Mouse (Mus musculus): ENCODE results near the gene Tas2r137. TPM values are rescaled to one million over a fixed set of nuclear protein-coding genes. Genes with fewer than 3 reads are reported as not detected.

Tas2r137 gene
- polyA plus RNA-seq (2015; fragmentation: Nextera tagmentation; extraction: Ambion mirVana) = not detected in 2 replicates

GRCm38 (mm10) chr6:40490933-40491332 is at the start of gene Tas2r137:
TSS of gene Tas2r137 (plus strand) at chr6:40491233.
- H3K9me3 ChIP-seq (ENCODE audit: control insufficient read depth, low read length) = no peaks in the 10 kb centered on the region
- H3K9ac ChIP-seq (ENCODE audit: low read length) = no peak within 1 kb of the TSS
- no peaks in the 10 kb centered on the region for H3K27me3 ChIP-seq (ENCODE audit: control insufficient read depth, insufficient read depth, low read depth, low read length)
- H3K27ac ChIP-seq (ENCODE audit: low read length) = no peak within 1 kb of the TSS
- H3K4me3 ChIP-seq (ENCODE audit: low read length) = no peak within 1 kb of the TSS
- no peak for ATAC-seq (ENCODE audit: low read depth)
- no peak within 1 kb of the TSS for H3K4me2 ChIP-seq (ENCODE audit: low read depth, low read length)
- no peaks in the 10 kb centered on the region for H3K36me3 ChIP-seq (ENCODE audit: control insufficient read depth, insufficient read depth, low read length)
- H3K4me1 ChIP-seq (replicated peaks; ENCODE audit: control insufficient read depth, insufficient read depth, low read length) = no peaks in the 10 kb centered on the region

- Histone ChIP-seq H3K4me2 (ENCODE audit: low read depth, low read length) (no peak overlapping the region), H3K9ac (ENCODE audit: low read length) (no peak overlapping the region), H3K27ac (ENCODE audit: low read length) (no peak overlapping the region), H3K4me1 (replicated peaks; ENCODE audit: control insufficient read depth, insufficient read depth, low read length) (no peaks in the 10 kb centered on the region; the same call in 1 of the 2 replicates), H3K4me3 (ENCODE audit: low read length) (no peak overlapping the region), H3K36me3 (ENCODE audit: control insufficient read depth, insufficient read depth, low read length) (no peaks in the 10 kb centered on the region), H3K9me3 (ENCODE audit: control insufficient read depth, low read length) (no peaks in the 10 kb centered on the region), H3K27me3 (ENCODE audit: control insufficient read depth, insufficient read depth, low read depth, low read length) (peaks cover 8% of the 10 kb centered on the region; the same call in 1 of the 2 replicates)
- 64% methylated on average over 3 of the region's 3 CpGs for WGBS
- no peak for ATAC-seq (ENCODE audit: low read depth)
Observed at GRCm38 (mm10) chr6:40441276-40441675, 49.8 kb upstream of the Tas2r137 start.

GRCm38 (mm10) chr6:40441755-40442154 is 49.3 kb upstream of the Tas2r137 start:
- no peak for ATAC-seq (ENCODE audit: low read depth)
- H3K4me3 ChIP-seq (ENCODE audit: low read length) = no peak overlapping the region
- 25% methylated on average over 3 of the region's 3 CpGs for WGBS

GRCm38 (mm10) chr6:40443281-40443928 is 47.6 kb upstream of the Tas2r137 start:
- peaks cover 5% of the 10 kb centered on the region; the same call in 1 of the 2 replicates for H3K27me3 ChIP-seq (ENCODE audit: control insufficient read depth, insufficient read depth, low read depth, low read length)
- ATAC-seq (ENCODE audit: low read depth) = 0 out of 2 replicates have a peak, but pooled peaks have one; percentile 17
- H3K36me3 ChIP-seq (ENCODE audit: control insufficient read depth, insufficient read depth, low read length) = no peaks in the 10 kb centered on the region
- no peak overlapping the region for H3K4me2 ChIP-seq (ENCODE audit: low read depth, low read length)
- no peaks in the 10 kb centered on the region for H3K4me1 ChIP-seq (replicated peaks; ENCODE audit: control insufficient read depth, insufficient read depth, low read length)
- H3K9me3 ChIP-seq (ENCODE audit: control insufficient read depth, low read length) = no peaks in the 10 kb centered on the region
- no peak overlapping the region for H3K4me3 ChIP-seq (ENCODE audit: low read length)
- WGBS = 16% methylated on average over 10 of the region's 10 CpGs
- no peak overlapping the region for H3K27ac ChIP-seq (ENCODE audit: low read length)
- no peak overlapping the region for H3K9ac ChIP-seq (ENCODE audit: low read length)

More at GRCm38 (mm10) chr6:40441755-40442154, 49.3 kb upstream of the Tas2r137 start:
- Histone ChIP-seq H3K4me1 (replicated peaks; ENCODE audit: control insufficient read depth, insufficient read depth, low read length) (no peaks in the 10 kb centered on the region), H3K4me2 (ENCODE audit: low read depth, low read length) (no peak overlapping the region), H3K27ac (ENCODE audit: low read length) (no peak overlapping the region), H3K9ac (ENCODE audit: low read length) (no peak overlapping the region), H3K36me3 (ENCODE audit: control insufficient read depth, insufficient read depth, low read length) (no peaks in the 10 kb centered on the region), H3K9me3 (ENCODE audit: control insufficient read depth, low read length) (no peaks in the 10 kb centered on the region), H3K27me3 (ENCODE audit: control insufficient read depth, insufficient read depth, low read depth, low read length) (peaks cover 8% of the 10 kb centered on the region; the same call in 1 of the 2 replicates)

- Histone ChIP-seq H3K4me1 (replicated peaks; ENCODE audit: control insufficient read depth, insufficient read depth, low read length) (no peaks in the 10 kb centered on the region), H3K36me3 (ENCODE audit: control insufficient read depth, insufficient read depth, low read length) (no peaks in the 10 kb centered on the region), H3K4me2 (ENCODE audit: low read depth, low read length) (no peak overlapping the region), H3K9me3 (ENCODE audit: control insufficient read depth, low read length) (no peaks in the 10 kb centered on the region), H3K9ac (ENCODE audit: low read length) (no peak overlapping the region), H3K27me3 (ENCODE audit: control insufficient read depth, insufficient read depth, low read depth, low read length) (no peaks in the 10 kb centered on the region; the same call in 1 of the 2 replicates), H3K27ac (ENCODE audit: low read length) (no peak overlapping the region), H3K4me3 (ENCODE audit: low read length) (no peak overlapping the region)
- ATAC-seq (ENCODE audit: low read depth) = no peak
Observed at GRCm38 (mm10) chr6:40448626-40449025, 42.4 kb upstream of the Tas2r137 start.

- H3K27ac ChIP-seq (ENCODE audit: low read length) = no peak overlapping the region
- no peak for ATAC-seq (ENCODE audit: low read depth)
- no peak overlapping the region for H3K4me3 ChIP-seq (ENCODE audit: low read length)
- H3K4me1 ChIP-seq (replicated peaks; ENCODE audit: control insufficient read depth, insufficient read depth, low read length) = no peaks in the 10 kb centered on the region
- no peak overlapping the region for H3K9ac ChIP-seq (ENCODE audit: low read length)
- no peaks in the 10 kb centered on the region; the same call in 1 of the 2 replicates for H3K27me3 ChIP-seq (ENCODE audit: control insufficient read depth, insufficient read depth, low read depth, low read length)
- 22% methylated on average over 7 of the region's 7 CpGs for WGBS
- H3K36me3 ChIP-seq (ENCODE audit: control insufficient read depth, insufficient read depth, low read length) = no peaks in the 10 kb centered on the region
- H3K4me2 ChIP-seq (ENCODE audit: low read depth, low read length) = no peak overlapping the region
- no peaks in the 10 kb centered on the region for H3K9me3 ChIP-seq (ENCODE audit: control insufficient read depth, low read length)
Observed at GRCm38 (mm10) chr6:40454436-40455041, 36.5 kb upstream of the Tas2r137 start.

GRCm38 (mm10) chr6:40465710-40466109 is 25.3 kb upstream of the Tas2r137 start:
- no peaks in the 10 kb centered on the region for H3K9me3 ChIP-seq (ENCODE audit: control insufficient read depth, low read length)
- no peak for ATAC-seq (ENCODE audit: low read depth)
- WGBS = 49% methylated on average over 6 of the region's 6 CpGs

GRCm38 (mm10) chr6:40470916-40471719 is 19.9 kb upstream of the Tas2r137 start, which contains the start of gene Ssbp1:
TSS of gene Ssbp1 (plus strand) at chr6:40471352.
- Histone ChIP-seq H3K9me3 (ENCODE audit: control insufficient read depth, low read length) (no peaks in the 10 kb centered on the region), H3K27ac (ENCODE audit: low read length) (peak within 1 kb of the TSS; percentile 96), H3K27me3 (ENCODE audit: control insufficient read depth, insufficient read depth, low read depth, low read length) (no peaks in the 10 kb centered on the region; the same call in 1 of the 2 replicates), H3K9ac (ENCODE audit: low read length) (peak within 1 kb of the TSS; percentile 96), H3K4me1 (replicated peaks; ENCODE audit: control insufficient read depth, insufficient read depth, low read length) (peaks cover 4% of the 10 kb centered on the region), H3K4me3 (ENCODE audit: low read length) (peak within 1 kb of the TSS; percentile 86), H3K36me3 (ENCODE audit: control insufficient read depth, insufficient read depth, low read length) (peaks cover 21% of the 10 kb centered on the region), H3K4me2 (ENCODE audit: low read depth, low read length) (peak within 1 kb of the TSS; percentile 80)
- 1% methylated on average over 54 of the region's 54 CpGs for WGBS
- ATAC-seq (ENCODE audit: low read depth) = peak; percentile 98

More at GRCm38 (mm10) chr6:40465710-40466109, 25.3 kb upstream of the Tas2r137 start:
- Histone ChIP-seq H3K27me3 (ENCODE audit: control insufficient read depth, insufficient read depth, low read depth, low read length) (no peaks in the 10 kb centered on the region; the same call in 1 of the 2 replicates), H3K36me3 (ENCODE audit: control insufficient read depth, insufficient read depth, low read length) (no peaks in the 10 kb centered on the region), H3K9ac (ENCODE audit: low read length) (no peak overlapping the region), H3K4me3 (ENCODE audit: low read length) (no peak overlapping the region), H3K27ac (ENCODE audit: low read length) (no peak overlapping the region), H3K4me2 (ENCODE audit: low read depth, low read length) (no peak overlapping the region), H3K4me1 (replicated peaks; ENCODE audit: control insufficient read depth, insufficient read depth, low read length) (no peaks in the 10 kb centered on the region)

- Histone ChIP-seq H3K4me3 (ENCODE audit: low read length) (peak overlapping the region; percentile 86), H3K4me2 (ENCODE audit: low read depth, low read length) (peak overlapping the region; percentile 79), H3K27ac (ENCODE audit: low read length) (peak overlapping the region; percentile 96), H3K4me1 (replicated peaks; ENCODE audit: control insufficient read depth, insufficient read depth, low read length) (peaks cover 4% of the 10 kb centered on the region), H3K9ac (ENCODE audit: low read length) (peak overlapping the region; percentile 96), H3K36me3 (ENCODE audit: control insufficient read depth, insufficient read depth, low read length) (peaks cover 23% of the 10 kb centered on the region), H3K27me3 (ENCODE audit: control insufficient read depth, insufficient read depth, low read depth, low read length) (no peaks in the 10 kb centered on the region; the same call in 1 of the 2 replicates), H3K9me3 (ENCODE audit: control insufficient read depth, low read length) (no peaks in the 10 kb centered on the region)
- peak; percentile 19; the same call in 1 of the 2 replicates for ATAC-seq (ENCODE audit: low read depth)
- WGBS = under 1% methylated on average over 7 of the region's 7 CpGs
Observed at GRCm38 (mm10) chr6:40471720-40472010, 19.4 kb upstream of the Tas2r137 start.

All from lung, embryonic 16.5 days (tissue).